Mouse (Mus musculus) lung, embryonic 15.5 days (tissue): Measurements from ENCODE around the gene Rbm43. TPM values are rescaled to one million over a fixed set of nuclear protein-coding genes. Genes with fewer than 3 reads are reported as not detected.

Experiments used
- ATAC-seq: fragments of 200-750 bp; cut with Nextera tagmentation; 2 replicates; pipeline ENCODE4 v1.8.0; 2017; ENCODE audit warnings: moderate number of reproducible peaks, borderline replicate concordance; ENCODE audit not compliant: low FRiP score, low TSS enrichment; ENCODE audit errors: extremely low read depth
- H3K27ac ChIP-seq: fragments of 300-500 bp; sonication (generic); 2 replicates; pipeline ENCODE4 v1.5.1; 2015; ENCODE audit warnings: moderate library complexity, mild to moderate bottlenecking, inconsistent platforms
- H3K27me3 ChIP-seq: fragments of 300-500 bp; sonication (generic); 2 replicates; pipeline ENCODE4 v1.6.1; 2015; ENCODE audit warnings: inconsistent platforms
- H3K36me3 ChIP-seq: fragments of 300-500 bp; sonication (generic); 2 replicates; pipeline ENCODE4 v1.6.1; 2015; ENCODE audit warnings: inconsistent platforms
- H3K4me1 ChIP-seq: fragments of 300-500 bp; sonication (generic); 2 replicates; pipeline ENCODE4 v1.6.1; 2015; ENCODE audit warnings: inconsistent platforms
- H3K4me2 ChIP-seq: fragments of 300-500 bp; sonication (generic); 2 replicates; pipeline ENCODE4 v1.6.1; 2015; ENCODE audit warnings: inconsistent platforms, mild to moderate bottlenecking, moderate library complexity
- H3K4me3 ChIP-seq: fragments of 300-500 bp; sonication (generic); 2 replicates; pipeline ENCODE4 v1.5.1; 2015; ENCODE audit warnings: mild to moderate bottlenecking, inconsistent platforms
- H3K9ac ChIP-seq: fragments of 300-500 bp; sonication (generic); 2 replicates; pipeline ENCODE4 v1.6.1; 2015; ENCODE audit warnings: inconsistent platforms
- H3K9me3 ChIP-seq: fragments of 300-500 bp; sonication (generic); 2 replicates; pipeline ENCODE4 v1.6.1; 2016; ENCODE audit warnings: inconsistent platforms
- WGBS: fragments of 180-500 bp; shearing (Covaris S2); methylation state at CpG from one replicate; pipeline ENCODE4 v1.1.7; 2015; 5-methylcytosine and 5-hydroxymethylcytosine counted together
- polyA plus RNA-seq: library from polyadenylated mRNA; unstranded; fragments of >200 nt; fragmentation: Nextera tagmentation; extraction: Ambion mirVana; gene quantifications from 2 replicates; pipeline ENCODE4 v1.2.1, GENCODE M21; 2015

Rbm43 gene
- 19.6 and 22.0 TPM in 2 replicates for polyA plus RNA-seq

- Histone ChIP-seq H3K9ac (peak within 1 kb of the TSS; percentile 54), H3K27ac (peak within 1 kb of the TSS; percentile 71), H3K36me3 (peaks cover 10% of the 10 kb centered on the region; the same call in 1 of the 2 replicates), H3K9me3 (no peaks in the 10 kb centered on the region), H3K4me3 (peak within 1 kb of the TSS; percentile 77), H3K27me3 (no peaks in the 10 kb centered on the region), H3K4me1 (peaks cover 11% of the 10 kb centered on the region), H3K4me2 (peak within 1 kb of the TSS; percentile 87)
- WGBS = under 1% methylated on average over 48 of the region's 48 CpGs
- peak; percentile 64; the same call in 1 of the 2 replicates for ATAC-seq
Observed at GRCm38 (mm10) chr2:51934574-51935334, at the start of gene Rbm43. TSS of gene Rbm43 (minus strand) at chr2:51935163.

- no peak overlapping the region for H3K4me3 ChIP-seq
Observed at GRCm38 (mm10) chr2:51982288-51982687, 47.3 kb upstream of the Rbm43 start.

DNA sequence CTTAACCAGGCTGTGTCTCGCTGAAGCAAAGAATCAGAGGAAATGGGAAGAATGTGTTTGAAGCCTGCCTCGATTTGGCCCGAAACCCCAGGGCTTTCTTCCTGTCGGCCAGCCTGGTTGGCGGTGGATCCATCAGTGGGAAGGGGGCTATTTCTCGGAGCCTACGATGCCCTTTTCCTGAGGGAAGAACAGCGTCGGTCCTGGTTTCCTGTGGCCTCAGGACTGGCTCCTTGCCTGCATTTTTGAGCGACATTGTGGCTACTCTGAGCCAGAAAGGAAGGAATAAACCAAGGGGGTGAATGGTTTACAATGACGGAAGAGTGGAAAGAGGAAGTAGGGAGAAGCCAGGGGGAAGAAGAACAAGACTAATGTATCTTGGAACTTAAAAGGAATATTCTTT lies 46.7 kb upstream of the Rbm43 start:
- Histone ChIP-seq H3K4me3 (no peak overlapping the region), H3K4me2 (peak overlapping the region; percentile 46), H3K27me3 (no peaks in the 10 kb centered on the region), H3K9ac (peak overlapping the region; percentile 20; the same call in 1 of the 2 replicates), H3K36me3 (no peaks in the 10 kb centered on the region), H3K9me3 (no peaks in the 10 kb centered on the region), H3K4me1 (peaks cover 14% of the 10 kb centered on the region), H3K27ac (peak overlapping the region; percentile 79)
- peak; percentile 73; the same call in 1 of the 2 replicates for ATAC-seq
- WGBS = 23% methylated on average over 11 of the region's 11 CpGs

More at GRCm38 (mm10) chr2:51982288-51982687, 47.3 kb upstream of the Rbm43 start:
- Histone ChIP-seq H3K27ac (peak overlapping the region; percentile 79), H3K4me1 (peaks cover 14% of the 10 kb centered on the region), H3K9me3 (no peaks in the 10 kb centered on the region), H3K9ac (no peak overlapping the region), H3K27me3 (no peaks in the 10 kb centered on the region), H3K36me3 (no peaks in the 10 kb centered on the region), H3K4me2 (peak overlapping the region; percentile 46)
- ATAC-seq = no peak
- WGBS = 36% methylated on average over 13 of the region's 13 CpGs

- Histone ChIP-seq H3K27me3 (no peaks in the 10 kb centered on the region), H3K9ac (peak within 1 kb of the TSS; percentile 68), H3K4me1 (peaks cover 7% of the 10 kb centered on the region), H3K4me2 (peak within 1 kb of the TSS; percentile 65), H3K27ac (peak within 1 kb of the TSS; percentile 90), H3K36me3 (no peaks in the 10 kb centered on the region), H3K4me3 (peak within 1 kb of the TSS; percentile 65), H3K9me3 (no peaks in the 10 kb centered on the region)
- WGBS = 66% methylated on average over 9 of the region's 9 CpGs
- ATAC-seq = peak; percentile 72; the same call in 1 of the 2 replicates
Observed at GRCm38 (mm10) chr2:51973410-51973968, 38.5 kb upstream of the Rbm43 start, which contains the start of gene Nmi. TSS of gene Nmi (minus strand) at chr2:51973494.

DNA sequence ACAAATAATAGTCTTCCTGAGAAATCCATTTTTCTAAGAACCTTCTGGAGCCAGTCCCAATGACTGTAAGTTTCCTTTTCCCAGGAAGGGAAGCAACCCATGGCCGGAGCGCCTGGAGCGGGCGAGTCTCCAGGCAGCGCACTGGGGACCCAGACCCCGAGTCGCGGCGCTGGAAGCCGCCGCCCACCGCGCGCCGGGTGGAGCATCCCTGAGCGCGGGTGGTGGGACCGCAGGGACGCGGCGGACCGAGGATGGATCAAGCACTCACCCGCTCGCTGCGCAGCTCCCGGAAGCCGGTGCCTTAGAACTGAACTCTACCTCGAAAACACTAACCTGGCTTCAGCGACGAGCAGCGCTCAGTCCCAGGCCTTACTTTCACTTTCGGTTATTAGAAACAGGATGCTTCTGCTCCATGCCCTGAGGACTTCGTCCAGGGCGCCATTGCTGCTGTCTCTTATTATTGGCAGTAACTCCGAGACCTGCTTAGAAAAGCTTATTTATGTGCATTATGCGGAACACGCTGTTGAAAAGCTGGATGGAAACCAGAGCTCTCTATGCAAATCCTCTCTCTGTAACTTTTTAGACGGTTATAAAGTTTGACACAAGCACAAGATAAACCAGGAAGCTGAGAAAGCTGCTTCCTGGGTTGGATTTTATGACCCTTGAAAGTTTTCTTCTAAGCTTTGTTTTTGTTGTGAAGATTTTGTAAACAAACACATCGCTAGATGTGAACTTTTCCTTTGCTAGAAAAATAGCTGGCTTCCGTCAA lies 37.9 kb upstream of the Rbm43 start:
- peak overlapping the region; percentile 65 for H3K4me2 ChIP-seq
- ATAC-seq = peak; percentile 87
- peak overlapping the region; percentile 65 for H3K4me3 ChIP-seq
- H3K9me3 ChIP-seq = no peaks in the 10 kb centered on the region
- peak overlapping the region; percentile 90 for H3K27ac ChIP-seq
- no peaks in the 10 kb centered on the region for H3K36me3 ChIP-seq
- peak overlapping the region; percentile 68 for H3K9ac ChIP-seq
- no peaks in the 10 kb centered on the region for H3K27me3 ChIP-seq
- peaks cover 7% of the 10 kb centered on the region for H3K4me1 ChIP-seq
- WGBS = 2% methylated on average over 40 of the region's 40 CpGs

DNA sequence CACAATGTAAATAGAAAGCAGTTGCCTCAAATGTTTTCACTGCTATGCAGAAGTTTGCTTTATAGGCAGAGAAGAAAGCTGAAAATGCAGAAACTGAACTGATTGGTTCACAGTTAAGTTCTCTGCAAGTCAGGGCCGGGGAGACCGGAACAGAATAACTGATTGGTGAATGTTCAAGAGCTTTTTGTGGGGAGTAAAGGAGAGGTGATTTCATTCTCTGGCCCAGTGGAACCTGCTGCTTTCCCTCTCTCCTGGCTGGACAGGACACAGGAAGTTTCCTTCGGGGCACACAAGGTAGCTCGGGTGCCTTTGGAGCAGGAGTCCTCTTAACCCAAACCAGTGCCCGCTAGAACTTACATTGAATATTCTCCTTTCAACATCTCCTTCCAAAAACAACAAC lies 37.2 kb upstream of the Rbm43 start:
- Histone ChIP-seq H3K9me3 (no peaks in the 10 kb centered on the region), H3K27ac (peak overlapping the region; percentile 90), H3K4me2 (peak overlapping the region; percentile 65), H3K9ac (no peak overlapping the region), H3K4me1 (peaks cover 7% of the 10 kb centered on the region), H3K36me3 (no peaks in the 10 kb centered on the region), H3K4me3 (peak overlapping the region; percentile 65), H3K27me3 (no peaks in the 10 kb centered on the region)
- peak; percentile 53; the same call in 1 of the 2 replicates for ATAC-seq
- WGBS = 43% methylated on average over 5 of the region's 5 CpGs

DNA sequence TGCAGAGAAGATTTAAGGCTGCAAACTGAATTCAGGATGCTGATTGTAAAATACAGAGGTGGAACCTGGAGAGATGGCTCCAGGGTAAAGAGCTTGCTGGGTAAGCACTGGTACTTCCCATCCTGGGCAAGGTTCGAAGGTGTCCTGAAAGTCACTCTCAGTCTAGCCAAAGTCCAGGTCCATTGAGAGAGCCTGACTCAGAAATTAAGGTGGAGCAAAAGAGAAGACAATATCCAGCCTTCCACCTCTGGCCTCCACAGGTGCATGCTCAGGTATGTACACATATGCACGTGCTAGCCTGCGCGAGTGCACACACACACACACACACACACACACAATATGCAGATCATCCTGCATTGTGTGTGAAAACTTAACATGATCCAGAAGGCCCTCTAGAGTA lies 35.9 kb upstream of the Rbm43 start:
- Histone ChIP-seq H3K27me3 (no peaks in the 10 kb centered on the region), H3K27ac (no peak overlapping the region), H3K9ac (no peak overlapping the region), H3K36me3 (no peaks in the 10 kb centered on the region), H3K9me3 (no peaks in the 10 kb centered on the region), H3K4me3 (no peak overlapping the region), H3K4me1 (peaks cover 7% of the 10 kb centered on the region), H3K4me2 (no peak overlapping the region)
- 99% methylated on average over 4 of the region's 4 CpGs for WGBS
- ATAC-seq = no peak

- ATAC-seq = no peak
- H3K27ac ChIP-seq = no peak overlapping the region
- peaks cover 3% of the 10 kb centered on the region; the same call in 1 of the 2 replicates for H3K4me1 ChIP-seq
- no peak overlapping the region for H3K4me2 ChIP-seq
- no peaks in the 10 kb centered on the region for H3K27me3 ChIP-seq
- 61% methylated on average over 3 of the region's 3 CpGs for WGBS
- H3K36me3 ChIP-seq = no peaks in the 10 kb centered on the region
- no peak overlapping the region for H3K4me3 ChIP-seq
- no peak overlapping the region for H3K9ac ChIP-seq
- H3K9me3 ChIP-seq = no peaks in the 10 kb centered on the region
Observed at GRCm38 (mm10) chr2:51967288-51967687, 32.3 kb upstream of the Rbm43 start.

- H3K27me3 ChIP-seq = no peaks in the 10 kb centered on the region
- no peak for ATAC-seq
- no peaks in the 10 kb centered on the region for H3K4me1 ChIP-seq
- no peak overlapping the region for H3K27ac ChIP-seq
- 77% methylated on average over 7 of the region's 7 CpGs for WGBS
- H3K9ac ChIP-seq = no peak overlapping the region
- H3K4me3 ChIP-seq = no peak overlapping the region
- H3K36me3 ChIP-seq = no peaks in the 10 kb centered on the region
- H3K4me2 ChIP-seq = no peak overlapping the region
- no peaks in the 10 kb centered on the region for H3K9me3 ChIP-seq
Observed at GRCm38 (mm10) chr2:51953648-51954204, 18.8 kb upstream of the Rbm43 start.

- no peak overlapping the region for H3K9ac ChIP-seq
- 30% methylated on average over 1 of the region's 1 CpGs for WGBS
- no peak for ATAC-seq
- H3K36me3 ChIP-seq = no peaks in the 10 kb centered on the region
- no peak overlapping the region for H3K4me3 ChIP-seq
- H3K27me3 ChIP-seq = no peaks in the 10 kb centered on the region
- no peak overlapping the region for H3K4me2 ChIP-seq
- no peaks in the 10 kb centered on the region for H3K4me1 ChIP-seq
- H3K27ac ChIP-seq = no peak overlapping the region
- no peaks in the 10 kb centered on the region for H3K9me3 ChIP-seq
Observed at GRCm38 (mm10) chr2:51950876-51951275, 15.9 kb upstream of the Rbm43 start.

DNA sequence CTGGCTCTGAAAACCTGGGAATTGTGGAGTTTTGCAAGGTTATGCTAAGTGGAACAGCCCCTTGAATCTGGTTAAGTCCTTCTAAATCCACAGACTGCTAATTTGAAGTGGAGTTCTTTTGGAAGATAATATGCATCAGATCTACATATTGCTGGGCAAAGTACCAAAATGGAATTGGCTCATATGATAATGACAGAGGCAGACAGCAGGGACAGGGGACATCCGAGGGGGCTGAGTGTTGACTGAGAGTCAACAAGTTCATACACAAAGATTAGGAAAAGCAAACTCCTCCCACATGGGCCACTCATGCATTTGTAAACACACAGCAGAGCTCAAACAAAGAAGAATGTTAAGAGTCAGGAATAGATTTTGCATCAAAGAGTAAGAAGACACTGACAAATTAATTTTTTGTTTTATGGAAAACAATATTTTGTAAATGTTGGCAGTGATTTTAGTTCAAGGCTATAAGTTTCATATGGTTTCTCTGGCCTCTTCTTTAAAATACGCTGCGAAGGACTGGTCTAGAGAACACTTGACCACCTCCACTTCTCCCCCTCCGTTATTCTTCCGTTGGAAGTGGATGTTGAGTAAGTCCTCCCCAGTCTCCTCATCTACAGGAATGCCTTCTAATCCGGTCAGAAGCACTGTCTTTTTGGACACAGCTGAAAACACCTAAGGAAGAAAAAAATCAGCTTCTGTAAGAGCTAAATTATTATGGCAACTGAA lies 13.3 kb upstream of the Rbm43 start:
- H3K36me3 ChIP-seq = no peaks in the 10 kb centered on the region
- H3K27ac ChIP-seq = peak overlapping the region; percentile 58
- peak; percentile 93 for ATAC-seq
- no peaks in the 10 kb centered on the region for H3K4me1 ChIP-seq
- no peak overlapping the region for H3K9ac ChIP-seq
- H3K4me2 ChIP-seq = no peak overlapping the region
- H3K4me3 ChIP-seq = no peak overlapping the region
- no peaks in the 10 kb centered on the region for H3K27me3 ChIP-seq
- H3K9me3 ChIP-seq = no peaks in the 10 kb centered on the region
- 19% methylated on average over 6 of the region's 6 CpGs for WGBS
